ENCODE assay signal across 17 mouse cellular contexts in genomic region chr2:29572811-29573427, GRCm38 (mm10). TPM values are rescaled to one million over a fixed set of nuclear protein-coding genes. Genes with fewer than 3 reads are reported as not detected.
A peak's percentile ranks its signal among the peaks of the same experiment; 100 is the strongest.
DNase-seq lines count a peak whose midpoint lies in the region; ATAC-seq and TF ChIP-seq lines count a peak whose summit lies in the region.
"Had no signal": no experiment of that assay in that cellular context is flagged by ENCODE, and none has a peak within 500 bp of the region (broad histone marks: within the 10 kb centered on the region; RNA-seq: fewer than 3 reads in every experiment).

No protein-coding gene starts in this region.

- no peak overlapping the region for H3K4me2 ChIP-seq in hindbrain, embryonic 14.5 days (replicated peaks)
- no peak overlapping the region for H3K4me2 ChIP-seq in midbrain, embryonic 13.5 days (replicated peaks)
- H3K4me2 ChIP-seq: embryonic facial prominence, embryonic 12.5 days; liver, embryonic 12.5 days; lung, embryonic 14.5 days had no signal

- DNase-seq in hindbrain, embryonic 10.5 days (ENCODE audit: low spot score), result no peak
- DNase-seq in hindbrain, embryonic 14.5 days (ENCODE audit: low spot score), result no peak
- DNase-seq in MN1 (ENCODE audit: low spot score), result peak; percentile 54
- no peak for DNase-seq in retina, embryonic 14.5 days (ENCODE audit: low spot score)
- no peak for DNase-seq in ovary, postnatal 36 days (ENCODE audit: low spot score)
- DNase-seq: cerebellum, adult 11 months; cerebellum, postnatal 14 days; right cerebral cortex, postnatal 25 days had no signal

- ATAC-seq in hindbrain, embryonic 14.5 days (ENCODE audit: low FRiP score), result no peak
- ATAC-seq in midbrain, embryonic 13.5 days, result no peak
- ATAC-seq: intestine, postnatal 0 days; liver, embryonic 12.5 days had no signal

- no peak for TF ChIP-seq CTCF in ES-Bruce4 (IDR thresholded peaks at IDR 0.05; ENCODE audit: low read depth, low read length)

- TF ChIP-seq POLR2A in ES-Bruce4 (IDR thresholded peaks at IDR 0.05; ENCODE audit: insufficient read depth, low read length), result no peak

- H3K4me3 ChIP-seq in hindbrain, embryonic 10.5 days, result 0 out of 2 replicates have a peak overlapping the region, but pooled peaks have one; percentile 16
- H3K4me3 ChIP-seq in hindbrain, embryonic 14.5 days (replicated peaks; ENCODE audit: low read length), result no peak overlapping the region
- no peak overlapping the region for H3K4me3 ChIP-seq in ES-Bruce4 (ENCODE audit: low read depth, low read length)
- H3K4me3 ChIP-seq in midbrain, embryonic 13.5 days (replicated peaks), result no peak overlapping the region
- H3K4me3 ChIP-seq: embryonic facial prominence, embryonic 12.5 days; layer of hippocampus, adult 2 months; liver, embryonic 12.5 days had no signal

- peaks cover 5% of the 10 kb centered on the region; the same call in 1 of the 2 replicates for H3K27me3 ChIP-seq in hindbrain, embryonic 10.5 days (ENCODE audit: insufficient read depth, poor library complexity, severe bottlenecking)
- H3K27me3 ChIP-seq in hindbrain, embryonic 14.5 days (ENCODE audit: control insufficient read depth, insufficient read depth, low read length), result no peaks in the 10 kb centered on the region
- H3K27me3 ChIP-seq in ES-Bruce4 (ENCODE audit: control insufficient read depth, insufficient read depth, low read length, poor library complexity, severe bottlenecking), result no peaks in the 10 kb centered on the region
- no peaks in the 10 kb centered on the region for H3K27me3 ChIP-seq in midbrain, embryonic 13.5 days
- H3K27me3 ChIP-seq: embryonic facial prominence, embryonic 12.5 days had no signal

- H3K27ac ChIP-seq in hindbrain, embryonic 10.5 days, result peak overlapping the region; percentile 81
- no peak overlapping the region for H3K27ac ChIP-seq in hindbrain, embryonic 14.5 days
- H3K27ac ChIP-seq in ES-Bruce4 (ENCODE audit: insufficient read depth, low read length), result peak overlapping the region; percentile 46; the same call in 1 of the 2 replicates
- H3K27ac ChIP-seq in midbrain, embryonic 13.5 days, result peak overlapping the region; percentile 66
- H3K27ac ChIP-seq: embryonic facial prominence, embryonic 12.5 days; layer of hippocampus, adult 2 months; liver, embryonic 12.5 days had no signal

- no peaks in the 10 kb centered on the region for H3K9me3 ChIP-seq in hindbrain, embryonic 10.5 days
- no peaks in the 10 kb centered on the region for H3K9me3 ChIP-seq in hindbrain, embryonic 14.5 days (ENCODE audit: control insufficient read depth, low read length)
- H3K9me3 ChIP-seq in ES-Bruce4 (replicated peaks; ENCODE audit: control insufficient read depth, insufficient read depth, low read length, poor library complexity, severe bottlenecking), result no peaks in the 10 kb centered on the region
- no peaks in the 10 kb centered on the region for H3K9me3 ChIP-seq in midbrain, embryonic 13.5 days
- H3K9me3 ChIP-seq: embryonic facial prominence, embryonic 12.5 days; G1E; liver, embryonic 12.5 days had no signal

- WGBS in hindbrain, embryonic 10.5 days, result 29% methylated on average over 5 of the region's 5 CpGs
- WGBS in hindbrain, embryonic 14.5 days, result 21% methylated on average over 5 of the region's 5 CpGs
- 27% methylated on average over 5 of the region's 5 CpGs for WGBS in midbrain, embryonic 13.5 days

- no peak overlapping the region for H3K9ac ChIP-seq in hindbrain, embryonic 14.5 days
- no peak overlapping the region for H3K9ac ChIP-seq in ES-Bruce4 (ENCODE audit: low read depth, poor library complexity, severe bottlenecking)
- no peak overlapping the region for H3K9ac ChIP-seq in midbrain, embryonic 13.5 days (replicated peaks)
- H3K9ac ChIP-seq: embryonic facial prominence, embryonic 12.5 days; forebrain, postnatal 0 days; liver, embryonic 12.5 days; lung, embryonic 14.5 days had no signal

- peaks cover 76% of the 10 kb centered on the region for H3K4me1 ChIP-seq in hindbrain, embryonic 10.5 days (replicated peaks)
- H3K4me1 ChIP-seq in hindbrain, embryonic 14.5 days (replicated peaks; ENCODE audit: control insufficient read depth, insufficient read depth, low read length), result peaks cover 17% of the 10 kb centered on the region
- peaks cover 9% of the 10 kb centered on the region for H3K4me1 ChIP-seq in ES-Bruce4 (ENCODE audit: control insufficient read depth, insufficient read depth, low read length)
- peaks cover 52% of the 10 kb centered on the region for H3K4me1 ChIP-seq in midbrain, embryonic 13.5 days (replicated peaks)
- H3K4me1 ChIP-seq: embryonic facial prominence, embryonic 12.5 days had no signal

- H3K36me3 ChIP-seq in hindbrain, embryonic 10.5 days, result no peaks in the 10 kb centered on the region
- no peaks in the 10 kb centered on the region for H3K36me3 ChIP-seq in hindbrain, embryonic 14.5 days (replicated peaks; ENCODE audit: control insufficient read depth, insufficient read depth)
- H3K36me3 ChIP-seq in ES-Bruce4 (ENCODE audit: control insufficient read depth, insufficient read depth, low read length, poor library complexity, severe bottlenecking), result no peaks in the 10 kb centered on the region
- H3K36me3 ChIP-seq in midbrain, embryonic 13.5 days, result no peaks in the 10 kb centered on the region
- H3K36me3 ChIP-seq: embryonic facial prominence, embryonic 12.5 days; G1E; liver, embryonic 12.5 days had no signal

- peak; percentile 88 for TF ChIP-seq EP300 in ES-Bruce4 (IDR thresholded peaks at IDR 0.05; ENCODE audit: insufficient read depth, low read depth, low read length)

RNA-seq across cellular contexts. Expression of gene Rapgef1, which starts 46.6 kb away (rescaled TPM):
- polyA plus RNA-seq in hindbrain, embryonic 10.5 days (2016; fragmentation: Nextera tagmentation; extraction: Ambion mirVana), result 13.5 and 16.0 TPM in 2 replicates
- 19.9 and 22.3 TPM in 2 replicates for polyA plus RNA-seq in hindbrain, embryonic 14.5 days (2014; fragmentation: Nextera tagmentation; extraction: Ambion mirVana)
- 35.0 and 37.0 TPM in 2 replicates for polyA plus RNA-seq in ES-Bruce4 (2011; ENCODE audit: insufficient read depth, insufficient read length, low read depth, missing spikeins)
- 16.7 and 19.8 TPM in 2 replicates for polyA plus RNA-seq in midbrain, embryonic 13.5 days (2015; fragmentation: Nextera tagmentation; extraction: Ambion mirVana)
